Comparison of ENCODE assay signal across 8 mouse cellular contexts in the genomic region with DNA sequence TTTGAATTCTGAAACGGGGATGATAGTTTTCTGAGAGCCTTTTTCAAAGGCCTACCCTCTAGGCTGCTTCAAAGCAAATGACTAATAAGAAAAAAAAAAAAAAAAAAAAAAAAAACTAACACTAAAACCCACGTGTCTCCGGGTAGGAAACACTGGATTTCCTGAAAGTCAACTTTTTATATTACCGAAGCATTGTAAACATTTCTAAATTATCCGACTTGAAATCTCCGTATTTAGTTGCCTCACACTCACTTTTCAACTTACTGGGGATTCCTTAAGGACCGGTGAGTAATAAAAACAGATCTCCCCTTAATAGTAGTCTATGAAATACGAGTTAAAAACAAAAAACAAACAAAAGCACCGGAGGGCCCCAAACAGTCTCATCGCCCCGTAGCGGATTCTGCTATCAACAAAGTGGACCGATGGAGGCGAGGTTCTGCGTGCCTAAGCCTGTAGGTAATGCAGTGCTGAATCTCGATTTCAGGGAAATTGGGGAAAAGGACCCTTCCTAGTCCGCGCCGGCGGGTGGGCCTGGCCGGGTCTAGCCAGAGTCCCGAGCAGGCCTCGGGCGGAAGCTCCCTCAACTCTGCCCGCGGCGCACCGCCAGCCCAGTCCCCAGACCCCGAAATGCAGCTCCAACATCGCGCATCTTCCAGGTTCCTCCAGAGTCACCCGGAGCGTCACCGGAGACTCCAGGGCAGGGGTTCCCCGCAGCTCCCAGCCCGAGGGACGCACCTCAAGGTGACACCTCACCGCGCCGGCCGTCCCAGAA. TPM values are rescaled to one million over a fixed set of nuclear protein-coding genes. Genes with fewer than 3 reads are reported as not detected.
A peak's percentile ranks its signal among the peaks of the same experiment; 100 is the strongest.
DNase-seq lines count a peak whose midpoint lies in the region; ATAC-seq and TF ChIP-seq lines count a peak whose summit lies in the region.

No protein-coding gene starts in this region.

- H3K9ac ChIP-seq in hindbrain, embryonic 15.5 days, result peak overlapping the region; percentile 73
- H3K9ac ChIP-seq in lung, embryonic 15.5 days, result peak overlapping the region; percentile 85

- H3K4me1 ChIP-seq in hindbrain, embryonic 15.5 days (replicated peaks), result peaks cover 27% of the 10 kb centered on the region
- H3K4me1 ChIP-seq in lung, embryonic 15.5 days, result peaks cover 17% of the 10 kb centered on the region

- TF ChIP-seq CTCF in layer of hippocampus, adult 2 months (conservative IDR thresholded peaks at IDR 0.05), result no peak

- under 1% methylated on average over 41 of the region's 41 CpGs for WGBS in hindbrain, embryonic 15.5 days
- under 1% methylated on average over 41 of the region's 41 CpGs for WGBS in lung, embryonic 15.5 days

- peak overlapping the region; percentile 65 for H3K4me2 ChIP-seq in hindbrain, embryonic 15.5 days
- H3K4me2 ChIP-seq in lung, embryonic 15.5 days, result peak overlapping the region; percentile 70

- peak; percentile 23 for ATAC-seq in erythroblast, adult 5-6 weeks (replicated peaks; ENCODE audit: low FRiP score, poor library complexity, severe bottlenecking)
- peak; percentile 42 for ATAC-seq in hindbrain, embryonic 15.5 days (ENCODE audit: low FRiP score, low read depth)
- peak; percentile 40; the same call in 1 of the 2 replicates for ATAC-seq in lung, embryonic 15.5 days (ENCODE audit: borderline replicate concordance, extremely low read depth, low FRiP score, low TSS enrichment)
- ATAC-seq in granulocyte monocyte progenitor cell, adult 5-6 weeks (replicated peaks; ENCODE audit: poor library complexity, severe bottlenecking), result no peak; the same call in 1 of the 2 replicates

- H3K36me3 ChIP-seq in hindbrain, embryonic 15.5 days, result no peaks in the 10 kb centered on the region
- H3K36me3 ChIP-seq in lung, embryonic 15.5 days, result no peaks in the 10 kb centered on the region

- H3K4me3 ChIP-seq in layer of hippocampus, adult 2 months, result peak overlapping the region; percentile 71
- H3K4me3 ChIP-seq in hindbrain, embryonic 15.5 days, result peak overlapping the region; percentile 82
- peak overlapping the region; percentile 80 for H3K4me3 ChIP-seq in lung, embryonic 15.5 days

- DNase-seq in layer of hippocampus, adult 2 months (ENCODE audit: low spot score in 2 of 2), result peak in 1 of 2 experiments; percentile 32
- DNase-seq in layer of hippocampus, adult 11-12 months (ENCODE audit: low spot score), result no peak
- DNase-seq in NIH3T3 (ENCODE audit: low read depth), result peak; percentile 56
- peak; percentile 48 to 52 for DNase-seq in right cerebral cortex, adult 2 months (ENCODE audit: low spot score in 2 of 2)

- H3K9me3 ChIP-seq in hindbrain, embryonic 15.5 days, result no peaks in the 10 kb centered on the region
- no peaks in the 10 kb centered on the region for H3K9me3 ChIP-seq in lung, embryonic 15.5 days

- peak overlapping the region; percentile 94 for H3K27ac ChIP-seq in layer of hippocampus, adult 2 months
- H3K27ac ChIP-seq in hindbrain, embryonic 15.5 days (replicated peaks), result peak overlapping the region; percentile 86
- peak overlapping the region; percentile 98 for H3K27ac ChIP-seq in lung, embryonic 15.5 days

- no peaks in the 10 kb centered on the region for H3K27me3 ChIP-seq in hindbrain, embryonic 15.5 days
- no peaks in the 10 kb centered on the region for H3K27me3 ChIP-seq in lung, embryonic 15.5 days

RNA-seq across cellular contexts. Expression of gene Adss, which starts 0.7 kb away (rescaled TPM):
- 10 to 100 TPM; 71.1 to 71.4 TPM for total RNA-seq in layer of hippocampus, adult 2 months (2021)
- 22.7 and 40.3 TPM in 2 replicates for total RNA-seq in erythroblast, adult 5-6 weeks (2015; ENCODE audit: low replicate concordance)
- total RNA-seq in erythroblast, adult 5-6 weeks (2017; ENCODE audit: low replicate concordance), result 43.6 and 45.2 TPM in 2 replicates
- polyA plus RNA-seq in hindbrain, embryonic 15.5 days (2015; fragmentation: Nextera tagmentation; extraction: Ambion mirVana), result 52.7 and 54.9 TPM in 2 replicates
- polyA plus RNA-seq in lung, embryonic 15.5 days (2015; fragmentation: Nextera tagmentation; extraction: Ambion mirVana), result 55.9 and 56.5 TPM in 2 replicates
- 117 and 118 TPM in 2 replicates for total RNA-seq in granulocyte monocyte progenitor cell, adult 5-6 weeks (2014; fragmentation: Nextera tagmentation)
- 214 and 257 TPM in 2 replicates for total RNA-seq in granulocyte monocyte progenitor cell, adult 5-6 weeks (2017)
